Mouse (Mus musculus) ES-E14 (cell line): ENCODE measurements around the gene Nup133.

Experiments used
- CHD2 ChIP-seq: IDR thresholded peaks from 2 replicates; pipeline ENCODE4 v1.6.1; 2014; ENCODE audit warnings: mild to moderate bottlenecking, low read depth, low read length, inconsistent platforms
- HCFC1 ChIP-seq: IDR thresholded peaks from 2 replicates; pipeline ENCODE4 v1.6.1; 2012; ENCODE audit warnings: low read length, inconsistent platforms, borderline replicate concordance; ENCODE audit not compliant: insufficient read depth
- MAFK ChIP-seq: IDR thresholded peaks from 2 replicates; pipeline ENCODE4 v1.6.1; 2014; ENCODE audit warnings: mild to moderate bottlenecking, low read depth, low read length, inconsistent platforms; ENCODE audit not compliant: insufficient read depth
- ZC3H11A ChIP-seq: IDR thresholded peaks from 2 replicates; pipeline ENCODE4 v1.6.1; 2012; ENCODE audit warnings: low read depth, mild to moderate bottlenecking, inconsistent platforms, low read length, borderline replicate concordance
- ZNF384 ChIP-seq: IDR thresholded peaks from 2 replicates; pipeline ENCODE4 v1.6.1; 2012; ENCODE audit warnings: low read depth, low read length, inconsistent platforms

DNA sequence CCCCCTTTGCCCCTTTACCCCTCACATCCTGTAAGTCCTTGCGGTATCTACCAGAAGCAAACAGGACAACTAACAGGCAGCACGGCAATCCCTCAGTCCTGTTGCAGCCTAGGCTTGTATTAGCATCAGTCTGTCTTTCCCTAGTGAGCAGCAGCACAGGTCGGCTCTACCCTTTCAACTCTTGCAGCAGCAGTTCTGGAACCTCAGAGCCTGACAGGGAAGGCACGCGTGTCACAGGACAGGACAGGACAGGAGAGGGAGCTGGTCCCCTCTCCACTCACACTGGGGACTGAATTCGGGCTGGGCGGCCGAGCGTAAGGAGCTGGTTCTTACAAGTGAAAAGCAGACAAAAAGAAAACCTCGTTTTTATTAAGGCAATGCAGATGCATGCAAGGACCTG lies 52.3 kb downstream of the Nup133 start:
- TF ChIP-seq CHD2 (no peak), MAFK (no peak), ZC3H11A (no peak), HCFC1 (no peak), ZNF384 (no peak)
